Mouse (Mus musculus) MEL (cell line): ENCODE results near the gene Syt2.

Source experiments
- CHD2 ChIP-seq: IDR thresholded peaks from 2 replicates; pipeline ENCODE4 v1.6.1; 2011; ENCODE audit warnings: low read length, improper control_type of control experiment
- CTCF ChIP-seq, 3 experiments: IDR thresholded peaks in 2 of 3; conservative IDR thresholded peaks in 1 of 3; 2 replicates each; pipeline ENCODE4 v1.5.1; 2011 to 2012; ENCODE audit warnings: low read length in 3 of 3, low read depth in 2 of 3, mild to moderate bottlenecking in 2 of 3, improper control_type of control experiment in 1 of 3, inconsistent platforms in 1 of 3, mixed read lengths in 1 of 3, moderate library complexity in 1 of 3; ENCODE audit not compliant: control insufficient read depth in 1 of 3, insufficient read depth in 1 of 3, poor library complexity in 1 of 3, severe bottlenecking in 1 of 3
- ELF1 ChIP-seq: IDR thresholded peaks from 2 replicates; pipeline ENCODE4 v1.6.1; 2014; ENCODE audit warnings: low read depth, mild to moderate bottlenecking, inconsistent platforms, low read length, improper control_type of control experiment, moderate library complexity
- EP300 ChIP-seq, 2 experiments: IDR thresholded peaks; 2 replicates each; pipeline ENCODE4 v1.6.1; 2011; ENCODE audit warnings: improper control_type of control experiment in 2 of 2, low read length in 2 of 2, low read depth in 1 of 2, mild to moderate bottlenecking in 1 of 2
- MAFK ChIP-seq: IDR thresholded peaks from 2 replicates; pipeline ENCODE4 v1.6.1; 2011; ENCODE audit warnings: low read depth, mild to moderate bottlenecking, low read length, improper control_type of control experiment, borderline replicate concordance
- POLR2A ChIP-seq, 2 experiments: IDR thresholded peaks; 2 replicates each; pipeline ENCODE4 v1.6.1; 2011 to 2012; ENCODE audit warnings: low read length in 2 of 2, mild to moderate bottlenecking in 2 of 2, control low read depth in 1 of 2, improper control_type of control experiment in 1 of 2, low read depth in 1 of 2, moderate library complexity in 1 of 2; ENCODE audit not compliant: control insufficient read depth in 1 of 2, insufficient read depth in 1 of 2, poor library complexity in 1 of 2
- RAD21 ChIP-seq: IDR thresholded peaks from 2 replicates; pipeline ENCODE4 v1.6.1; 2011; ENCODE audit warnings: mild to moderate bottlenecking, low read depth, low read length, improper control_type of control experiment

DNA sequence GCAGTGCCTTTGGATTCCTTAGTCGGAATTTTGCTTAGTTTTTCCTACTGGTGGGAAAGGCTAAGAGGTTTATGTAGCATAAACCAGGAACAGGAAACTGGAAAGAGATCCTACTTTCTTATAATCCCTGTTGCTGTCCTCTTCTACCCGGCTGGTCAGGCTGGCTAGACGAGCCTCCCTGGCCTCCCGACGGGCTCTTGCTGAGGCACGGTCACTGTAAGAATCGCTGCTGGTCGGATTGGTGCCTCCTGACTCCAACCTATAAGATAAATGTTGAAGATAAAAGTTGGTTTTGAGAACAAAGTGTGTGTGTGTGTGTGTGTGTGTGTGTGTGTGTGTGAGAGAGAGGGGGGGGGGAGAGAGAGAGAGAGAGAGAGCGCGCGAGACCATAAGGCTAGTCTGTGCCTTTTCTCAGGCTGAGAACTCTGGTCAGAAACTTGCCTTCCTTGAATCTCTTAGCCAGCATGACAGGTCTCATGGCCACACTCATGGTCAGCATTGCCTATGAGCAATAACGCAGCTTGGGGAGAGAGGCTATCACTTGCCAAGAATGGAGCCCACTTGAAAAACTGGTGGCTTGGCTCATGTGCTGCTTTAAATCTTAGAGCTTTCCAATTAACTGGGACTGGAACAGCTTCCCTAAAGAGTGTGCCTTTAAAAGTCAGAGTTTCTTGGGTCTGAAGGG lies 130.9 kb downstream of the Syt2 start:
- TF ChIP-seq MAFK (no peak), POLR2A (IDR thresholded peaks at IDR 0.05; ENCODE audit: control insufficient read depth in 1 of 2, insufficient read depth in 1 of 2, low read depth in 1 of 2, low read length in 2 of 2, poor library complexity in 1 of 2) (no peak), CTCF (IDR thresholded peaks at IDR 0.05 in 2 of 3, conservative IDR thresholded peaks at IDR 0.05 in 1 of 3; ENCODE audit: control insufficient read depth in 1 of 3, insufficient read depth in 1 of 3, low read depth in 2 of 3, low read length in 3 of 3, poor library complexity in 1 of 3, severe bottlenecking in 1 of 3) (no peak), CHD2 (no peak), EP300 (IDR thresholded peaks at IDR 0.05; ENCODE audit: low read depth in 1 of 2, low read length in 2 of 2) (no peak), ELF1 (no peak), RAD21 (no peak)
